Mouse (Mus musculus): Measurements from ENCODE around the gene Psmc3. TPM values are rescaled to one million over a fixed set of nuclear protein-coding genes. Genes with fewer than 3 reads are reported as not detected.
"Not testable (repeated sequence)": the region's sequence is repeated elsewhere in the genome, so short reads cannot be mapped to it uniquely, and the experiment has no call there.

Gene Psmc3
- 307 and 315 TPM in 2 replicates for polyA plus RNA-seq (2015; fragmentation: Nextera tagmentation; extraction: Ambion mirVana)

DNA sequence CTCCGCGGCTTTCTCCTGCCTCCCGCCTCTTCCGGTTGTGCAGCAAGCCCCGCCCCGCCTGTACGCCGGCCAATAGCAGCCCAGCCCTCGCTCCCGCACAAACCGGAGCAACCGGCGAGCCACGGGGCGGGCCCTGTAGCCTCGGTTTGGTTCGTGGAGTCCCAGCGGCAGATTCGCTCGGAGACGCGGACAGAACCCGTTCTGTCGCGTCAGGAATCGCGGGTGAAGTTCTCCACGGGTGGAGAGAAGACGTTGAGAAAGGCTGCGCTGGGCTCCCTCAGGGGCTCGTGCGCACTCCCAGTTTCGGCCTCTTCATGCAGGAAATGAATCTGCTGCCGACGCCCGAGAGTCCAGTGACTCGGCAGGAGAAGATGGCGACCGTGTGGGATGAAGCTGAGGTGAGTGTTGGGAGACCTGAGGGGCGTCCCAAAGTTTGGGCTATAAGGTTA is at the start of gene Psmc3:
TSS of gene Psmc3 (plus strand) at position 76 of the 449 bp plus-strand sequence.
- Histone ChIP-seq H3K9me3 (replicated peaks) (no peaks in the 10 kb centered on the region), H3K4me2 (peak within 1 kb of the TSS; percentile 84), H3K27ac (peak within 1 kb of the TSS; percentile 89), H3K4me1 (peaks cover 15% of the 10 kb centered on the region), H3K27me3 (no peaks in the 10 kb centered on the region), H3K4me3 (replicated peaks) (peak within 1 kb of the TSS; percentile 91), H3K9ac (peak within 1 kb of the TSS; percentile 80), H3K36me3 (peaks cover 43% of the 10 kb centered on the region)
- ATAC-seq (replicated peaks; ENCODE audit: low FRiP score), result peak; percentile 99
- under 1% methylated on average over 40 of the region's 40 CpGs for WGBS

DNA sequence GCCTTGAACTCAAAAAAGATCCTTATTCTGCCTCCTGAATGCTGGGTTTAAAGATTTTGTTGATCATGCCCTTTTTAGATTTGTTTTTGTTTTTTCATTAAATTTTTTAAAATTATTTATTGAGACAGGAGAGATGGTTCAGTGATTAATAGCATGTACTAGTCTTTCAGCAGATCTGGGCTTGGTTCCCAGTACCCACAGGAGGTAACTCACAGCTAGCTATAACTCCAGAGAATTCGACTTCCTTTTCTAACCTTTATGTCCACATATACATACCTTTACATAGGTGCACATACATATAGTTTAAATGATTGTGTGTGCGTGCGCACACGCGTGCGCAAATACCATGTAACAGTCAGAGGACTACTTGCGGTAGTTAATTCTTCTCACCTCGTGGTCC is 45.3 kb upstream of the Psmc3 start:
- WGBS, result 98% methylated on average over 8 of the region's 8 CpGs
- no peak for ATAC-seq (replicated peaks; ENCODE audit: low FRiP score)
- peaks cover 92% of the 10 kb centered on the region for H3K36me3 ChIP-seq
- no peaks in the 10 kb centered on the region for H3K27me3 ChIP-seq
- H3K9ac ChIP-seq, result no peak overlapping the region
- no peak overlapping the region for H3K4me2 ChIP-seq
- no peak overlapping the region for H3K27ac ChIP-seq
- no peaks in the 10 kb centered on the region for H3K4me1 ChIP-seq
- H3K4me3 ChIP-seq (replicated peaks), result no peak overlapping the region
- no peaks in the 10 kb centered on the region for H3K9me3 ChIP-seq (replicated peaks)

DNA sequence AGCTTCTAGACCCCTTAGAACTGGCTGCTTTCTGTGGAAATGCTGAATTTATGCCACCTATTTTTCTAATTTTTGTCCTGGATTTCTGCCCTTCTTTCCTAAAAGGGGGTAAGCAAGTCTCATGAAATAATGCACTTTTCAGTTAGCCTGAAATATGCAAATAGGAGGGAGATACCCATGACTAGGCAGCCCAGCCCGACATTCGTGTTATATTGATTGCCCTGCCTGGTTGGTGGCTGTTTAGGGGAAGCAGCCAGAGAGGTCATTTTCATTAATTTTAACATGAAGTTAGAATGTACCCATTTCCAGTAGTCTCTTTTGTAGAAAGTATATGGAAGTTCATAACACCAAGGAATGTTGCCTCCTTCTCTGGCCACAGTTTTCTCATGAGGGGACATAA is 39.9 kb upstream of the Psmc3 start:
- no peak overlapping the region for H3K4me2 ChIP-seq
- H3K27me3 ChIP-seq, result no peaks in the 10 kb centered on the region
- no peaks in the 10 kb centered on the region for H3K9me3 ChIP-seq (replicated peaks)
- WGBS, result 90% methylated on average over 2 of the region's 2 CpGs
- H3K4me3 ChIP-seq (replicated peaks), result no peak overlapping the region
- no peak overlapping the region for H3K9ac ChIP-seq
- no peaks in the 10 kb centered on the region for H3K4me1 ChIP-seq
- peaks cover 96% of the 10 kb centered on the region for H3K36me3 ChIP-seq
- H3K27ac ChIP-seq, result no peak overlapping the region
- no peak for ATAC-seq (replicated peaks; ENCODE audit: low FRiP score)

DNA sequence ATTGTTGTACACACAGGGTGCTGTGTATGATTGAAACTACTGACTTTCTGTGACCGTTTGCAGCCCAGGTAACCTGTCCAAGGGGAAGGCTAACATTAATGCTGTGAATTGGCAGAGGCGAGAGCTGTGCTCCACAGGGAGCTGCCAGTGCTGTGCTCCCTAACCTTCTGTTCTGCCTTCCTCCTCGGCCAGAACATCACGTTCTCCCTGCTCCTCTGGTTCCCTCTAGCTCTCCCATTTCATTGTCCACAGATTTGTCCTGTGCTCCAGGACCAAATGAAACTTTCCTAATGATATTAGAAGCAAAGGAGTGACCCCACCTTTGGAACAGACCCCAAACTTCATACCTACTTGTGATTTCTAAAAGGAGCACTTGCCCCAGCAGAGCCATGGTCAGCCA is 38.4 kb upstream of the Psmc3 start:
- H3K27ac ChIP-seq, result no peak overlapping the region
- 77% methylated on average over 4 of the region's 4 CpGs for WGBS

DNA sequence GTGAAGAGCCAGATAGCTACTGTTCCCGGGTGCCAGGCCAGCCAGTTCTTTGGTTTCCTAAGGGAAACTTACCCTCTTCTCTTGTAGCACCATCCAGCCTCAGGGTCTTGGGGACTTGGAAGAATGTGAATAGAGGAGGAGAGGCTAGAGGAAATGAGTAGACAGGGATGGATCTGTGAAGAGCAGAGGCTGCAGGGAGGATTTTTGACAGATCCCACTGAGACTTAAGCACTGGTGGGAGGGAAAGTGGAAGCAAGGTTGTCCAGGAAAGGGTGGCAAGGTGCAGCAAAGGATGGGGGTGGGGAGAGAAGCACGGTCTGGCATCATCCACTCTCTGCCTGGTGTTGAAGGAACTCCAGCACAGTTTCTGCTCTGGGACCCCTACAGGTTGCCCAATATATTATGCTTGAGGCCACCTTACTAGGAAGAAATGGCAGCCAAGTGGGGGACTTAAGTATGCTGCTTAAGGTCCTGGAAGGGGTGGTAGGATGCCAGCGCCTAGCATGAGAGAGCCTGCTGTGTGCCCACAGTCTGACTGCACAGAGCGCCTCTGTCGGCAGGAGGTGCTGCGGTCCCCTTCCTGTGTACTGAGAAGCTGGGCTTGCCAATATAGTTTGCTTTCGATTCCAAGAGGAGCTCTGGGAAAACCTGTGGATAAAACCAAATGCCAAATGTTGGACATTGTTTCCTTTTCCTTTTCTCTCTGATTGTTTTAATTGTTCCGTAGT is 35.6 kb upstream of the Psmc3 start:
- H3K27me3 ChIP-seq, result no peaks in the 10 kb centered on the region
- no peaks in the 10 kb centered on the region for H3K9me3 ChIP-seq (replicated peaks)
- H3K4me1 ChIP-seq, result no peaks in the 10 kb centered on the region
- no peak overlapping the region for H3K9ac ChIP-seq
- H3K4me3 ChIP-seq (replicated peaks), result no peak overlapping the region
- peaks cover 74% of the 10 kb centered on the region for H3K36me3 ChIP-seq
- WGBS, result 90% methylated on average over 8 of the region's 8 CpGs
- no peak overlapping the region for H3K4me2 ChIP-seq
- no peak overlapping the region for H3K27ac ChIP-seq
- ATAC-seq (replicated peaks; ENCODE audit: low FRiP score), result no peak

More for the DNA sequence above, 38.4 kb upstream of the Psmc3 start:
- no peak overlapping the region for H3K4me3 ChIP-seq (replicated peaks)
- no peaks in the 10 kb centered on the region for H3K27me3 ChIP-seq
- peaks cover 91% of the 10 kb centered on the region for H3K36me3 ChIP-seq
- H3K9ac ChIP-seq, result no peak overlapping the region
- H3K9me3 ChIP-seq (replicated peaks), result no peaks in the 10 kb centered on the region
- no peaks in the 10 kb centered on the region for H3K4me1 ChIP-seq
- H3K4me2 ChIP-seq, result no peak overlapping the region
- ATAC-seq (replicated peaks; ENCODE audit: low FRiP score), result no peak

DNA sequence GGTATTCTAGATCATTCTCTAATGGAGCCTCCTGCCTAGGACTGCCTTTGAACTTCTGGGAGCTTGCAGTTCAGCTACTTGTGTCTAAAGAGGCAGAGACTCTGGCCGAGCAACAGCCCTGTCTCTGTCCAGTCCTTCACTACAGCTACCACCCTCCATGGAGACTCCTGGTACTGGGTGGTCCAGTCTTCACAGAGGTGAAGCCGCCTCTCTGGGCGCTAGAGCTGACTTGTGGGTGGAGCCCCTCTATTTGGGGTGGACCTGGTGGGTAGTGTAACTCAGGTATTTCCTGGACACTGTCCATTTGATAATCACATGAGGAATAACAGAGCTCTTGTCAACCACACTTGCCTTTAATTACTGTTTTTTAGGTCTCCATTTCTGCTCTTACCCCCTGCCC is 33.9 kb upstream of the Psmc3 start:
- no peak overlapping the region for H3K4me2 ChIP-seq
- no peak overlapping the region for H3K9ac ChIP-seq
- no peak for ATAC-seq (replicated peaks; ENCODE audit: low FRiP score)
- 95% methylated on average over 3 of the region's 3 CpGs for WGBS
- peaks cover 57% of the 10 kb centered on the region for H3K36me3 ChIP-seq
- H3K4me1 ChIP-seq, result no peaks in the 10 kb centered on the region
- no peaks in the 10 kb centered on the region for H3K9me3 ChIP-seq (replicated peaks)
- H3K4me3 ChIP-seq (replicated peaks), result no peak overlapping the region
- no peak overlapping the region for H3K27ac ChIP-seq
- H3K27me3 ChIP-seq, result no peaks in the 10 kb centered on the region

- 94% methylated on average over 7 of the region's 7 CpGs for WGBS
- not testable (repeated sequence) for ATAC-seq (replicated peaks; ENCODE audit: low FRiP score)
- H3K36me3 ChIP-seq, result peaks cover 35% of the 10 kb centered on the region
Measured at GRCm38 (mm10) chr2:91022266-91022665, 31.5 kb upstream of the Psmc3 start.

GRCm38 (mm10) chr2:91023131-91023530 is 30.7 kb upstream of the Psmc3 start:
- 46% methylated on average over 2 of the region's 2 CpGs for WGBS
- no peak overlapping the region for H3K4me2 ChIP-seq
- H3K9me3 ChIP-seq (replicated peaks), result no peaks in the 10 kb centered on the region
- no peak for ATAC-seq (replicated peaks; ENCODE audit: low FRiP score)
- no peak overlapping the region for H3K9ac ChIP-seq
- H3K27ac ChIP-seq, result no peak overlapping the region
- peaks cover 26% of the 10 kb centered on the region for H3K36me3 ChIP-seq
- no peaks in the 10 kb centered on the region for H3K4me1 ChIP-seq
- no peak overlapping the region for H3K4me3 ChIP-seq (replicated peaks)
- H3K27me3 ChIP-seq, result no peaks in the 10 kb centered on the region

More at GRCm38 (mm10) chr2:91022266-91022665, 31.5 kb upstream of the Psmc3 start:
- H3K4me1 ChIP-seq; H3K27me3 ChIP-seq; H3K4me3 ChIP-seq (replicated peaks); H3K9me3 ChIP-seq (replicated peaks); H3K4me2 ChIP-seq; H3K27ac ChIP-seq; H3K9ac ChIP-seq: not testable (repeated sequence)

GRCm38 (mm10) chr2:91023956-91024355 is 29.9 kb upstream of the Psmc3 start:
- 100% methylated on average over 1 of the region's 1 CpGs for WGBS

GRCm38 (mm10) chr2:91025081-91025516 is 28.7 kb upstream of the Psmc3 start:
- Histone ChIP-seq H3K9ac (no peak overlapping the region), H3K4me3 (replicated peaks) (no peak overlapping the region), H3K4me1 (no peaks in the 10 kb centered on the region), H3K4me2 (no peak overlapping the region), H3K36me3 (peaks cover 15% of the 10 kb centered on the region), H3K9me3 (replicated peaks) (no peaks in the 10 kb centered on the region), H3K27me3 (no peaks in the 10 kb centered on the region), H3K27ac (no peak overlapping the region)
- no peak for ATAC-seq (replicated peaks; ENCODE audit: low FRiP score)
- 98% methylated on average over 1 of the region's 1 CpGs for WGBS

More at GRCm38 (mm10) chr2:91023956-91024355, 29.9 kb upstream of the Psmc3 start:
- no peaks in the 10 kb centered on the region for H3K9me3 ChIP-seq (replicated peaks)
- no peak overlapping the region for H3K4me3 ChIP-seq (replicated peaks)
- H3K4me2 ChIP-seq, result no peak overlapping the region
- no peak overlapping the region for H3K27ac ChIP-seq
- no peak for ATAC-seq (replicated peaks; ENCODE audit: low FRiP score)
- no peaks in the 10 kb centered on the region for H3K4me1 ChIP-seq
- H3K9ac ChIP-seq, result no peak overlapping the region
- peaks cover 21% of the 10 kb centered on the region for H3K36me3 ChIP-seq
- H3K27me3 ChIP-seq, result no peaks in the 10 kb centered on the region

DNA sequence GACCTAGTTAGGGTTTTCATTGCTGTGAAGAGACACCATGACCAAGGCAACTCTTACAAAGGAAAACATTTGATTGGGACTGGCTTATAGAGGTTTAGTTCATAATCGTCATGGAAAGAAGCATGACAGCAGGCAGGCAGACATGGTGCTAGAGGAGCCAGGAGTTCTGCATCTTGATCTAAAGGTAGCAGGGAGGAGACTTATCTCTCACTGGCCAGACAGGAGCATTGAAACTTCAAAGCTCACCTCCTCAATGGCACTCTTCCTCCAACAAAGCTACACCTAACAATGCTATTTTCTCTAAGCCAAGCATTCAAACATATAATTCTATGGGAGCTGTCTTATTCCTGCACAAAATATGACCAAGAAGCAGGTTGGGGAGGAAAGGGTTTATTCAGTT is 27.3 kb upstream of the Psmc3 start:
- WGBS, result 76% methylated on average over 1 of the region's 1 CpGs
- no peak for ATAC-seq (replicated peaks; ENCODE audit: low FRiP score)

GRCm38 (mm10) chr2:91027391-91028214 is 26.2 kb upstream of the Psmc3 start:
- no peak overlapping the region for H3K27ac ChIP-seq
- H3K4me1 ChIP-seq, result no peaks in the 10 kb centered on the region
- H3K9ac ChIP-seq, result no peak overlapping the region
- H3K9me3 ChIP-seq (replicated peaks), result no peaks in the 10 kb centered on the region
- WGBS, result 89% methylated on average over 9 of the region's 9 CpGs
- no peaks in the 10 kb centered on the region for H3K36me3 ChIP-seq
- no peak overlapping the region for H3K4me3 ChIP-seq (replicated peaks)
- H3K4me2 ChIP-seq, result no peak overlapping the region
- no peak for ATAC-seq (replicated peaks; ENCODE audit: low FRiP score)
- no peaks in the 10 kb centered on the region for H3K27me3 ChIP-seq

More for the DNA sequence above, 27.3 kb upstream of the Psmc3 start:
- no peak overlapping the region for H3K27ac ChIP-seq
- H3K36me3 ChIP-seq, result peaks cover 2% of the 10 kb centered on the region; the same call in 1 of the 2 replicates
- H3K9ac ChIP-seq, result no peak overlapping the region
- no peaks in the 10 kb centered on the region for H3K27me3 ChIP-seq
- H3K4me1 ChIP-seq, result no peaks in the 10 kb centered on the region
- H3K4me3 ChIP-seq (replicated peaks), result no peak overlapping the region
- H3K4me2 ChIP-seq, result no peak overlapping the region
- H3K9me3 ChIP-seq (replicated peaks), result no peaks in the 10 kb centered on the region
